ENCODE assay signal across 8 mouse cellular contexts in genomic region chr1:119912953-119913814, GRCm38 (mm10). TPM values are rescaled to one million over a fixed set of nuclear protein-coding genes. Genes with fewer than 3 reads are reported as not detected.
DNase-seq lines count a peak whose midpoint lies in the region; ATAC-seq and TF ChIP-seq lines count a peak whose summit lies in the region.

Gene Tmem177, minus strand, starts transcription at chr1:119913208.

- CTCF ChIA-PET in Patski (lab: Charles Lee) = interaction anchor here (1.6 to 1.8 kb wide), 3 partner anchors 16 to 101 kb away, joined by 4 to 5 read pairs (median 4); no protein-coding TSS in a partner anchor

- H3K9ac ChIP-seq in hindbrain, embryonic 15.5 days = peak within 1 kb of the TSS; percentile 58

- 11% methylated on average over 42 of the region's 42 CpGs for WGBS in hindbrain, embryonic 15.5 days

- H3K27me3 ChIP-seq in Patski = no peaks in the 10 kb centered on the region
- H3K27me3 ChIP-seq in hindbrain, embryonic 15.5 days = no peaks in the 10 kb centered on the region

- in situ Hi-C loops in Patski (cut with MboI; ENCODE audit: low pct_unique_long_range_greater_than_20kb) = loop anchor here (10.0 to 25.0 kb wide), 3 partner anchors 182 to 826 kb away; no protein-coding TSS in a partner anchor

- peak within 1 kb of the TSS; percentile 64 for H3K4me3 ChIP-seq in hindbrain, embryonic 15.5 days

- peaks cover 5% of the 10 kb centered on the region; the same call in 1 of the 2 replicates for H3K36me3 ChIP-seq in hindbrain, embryonic 15.5 days

- TF ChIP-seq CTCF in Patski (IDR thresholded peaks at IDR 0.05) = no peak

- POLR2A ChIA-PET in Patski (lab: Charles Lee) = interaction anchor here (1.0 kb wide), 2 partner anchors 15 to 16 kb away, joined by 3 to 4 read pairs; no protein-coding TSS in a partner anchor

- H3K4me1 ChIP-seq in hindbrain, embryonic 15.5 days (replicated peaks) = peaks cover 12% of the 10 kb centered on the region

- H3K9me3 ChIP-seq in hindbrain, embryonic 15.5 days = no peaks in the 10 kb centered on the region

- H3K27ac ChIP-seq in hindbrain, embryonic 15.5 days (replicated peaks) = peak within 1 kb of the TSS; percentile 75

- peak; percentile 73 for DNase-seq in Patski (ENCODE audit: low read depth, low spot score)
- peak; percentile 96 to 98 for DNase-seq in cerebellum, postnatal 25 days
- DNase-seq in frontal cortex, postnatal 25 days (ENCODE audit: low spot score in 2 of 2) = peak; percentile 75 to 87
- peak; percentile 79 for DNase-seq in left cerebral cortex, adult 11 months (ENCODE audit: low spot score)
- DNase-seq in lung, postnatal 4 days = peak; percentile 96 to 97
- DNase-seq in retina, postnatal 7 days (ENCODE audit: low read depth, low spot score) = peak; percentile 79
- peak; percentile 91 for DNase-seq in urinary bladder, adult 2 months (ENCODE audit: low spot score)

- peak; percentile 98 for ATAC-seq in Patski
- peak; percentile 96 for ATAC-seq in hindbrain, embryonic 15.5 days (ENCODE audit: low FRiP score, low read depth)

- peak within 1 kb of the TSS; percentile 73 for H3K4me2 ChIP-seq in hindbrain, embryonic 15.5 days

RNA-seq across cellular contexts. Expression of gene Tmem177, which starts in this region (rescaled TPM):
- polyA plus RNA-seq in Patski (2021) = 8.0 TPM
- 7.6 and 8.5 TPM in 2 replicates for polyA plus RNA-seq in hindbrain, embryonic 15.5 days (2015; fragmentation: Nextera tagmentation; extraction: Ambion mirVana)
- polyA plus RNA-seq in urinary bladder, adult 2 months (2012; rRNA removed) = 4.3 and 4.5 TPM in 2 replicates

Comparison
In these comparisons a context has a peak if more than half of its experiments do, and no peak if none do; other contexts are left out.
1. Peak in every context shown above with its lines: DNase-seq, ATAC-seq, H3K4me3 ChIP-seq and H3K27ac ChIP-seq.